Mouse (Mus musculus): ENCODE results near the gene Stk32b. TPM values are rescaled to one million over a fixed set of nuclear protein-coding genes. Genes with fewer than 3 reads are reported as not detected.
A peak's percentile ranks its signal among the peaks of the same experiment; 100 is the strongest.

Gene Stk32b
- total RNA-seq, 1 experiment, result 0.13 TPM

DNA sequence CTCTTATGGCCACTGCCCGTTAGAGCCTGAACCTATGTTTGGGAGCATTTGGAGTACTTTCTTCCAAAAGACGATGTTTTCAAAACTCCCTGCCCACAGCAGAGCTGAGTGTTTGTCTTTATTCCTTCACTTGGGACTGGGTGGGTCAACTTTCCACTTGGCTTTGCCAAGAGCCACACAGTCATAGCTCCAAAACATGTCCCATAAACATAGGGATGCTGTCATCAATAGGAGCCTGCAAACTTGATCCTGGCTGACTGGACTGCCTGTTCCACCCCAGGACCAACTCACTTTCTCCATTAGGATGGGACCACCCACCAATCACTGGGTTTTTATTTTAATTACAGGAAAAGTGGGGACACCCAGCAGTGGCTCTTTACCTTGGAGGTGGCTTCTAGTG, 13.8 kb upstream of the Stk32b start:
- no peaks in the 10 kb centered on the region for H3K36me3 ChIP-seq (ENCODE audit: control insufficient read depth, insufficient read depth, low read length, poor library complexity, severe bottlenecking)
- H3K27ac ChIP-seq (ENCODE audit: insufficient read depth, low read depth, low read length, poor library complexity, severe bottlenecking), result no peak overlapping the region
- in situ Hi-C loops (cut with MboI; ENCODE audit: low sequenced_read_pairs in 2 of 2, unreplicated experiment in 2 of 2), result no loop called here
- TF ChIP-seq HCFC1 (IDR thresholded peaks at IDR 0.05; ENCODE audit: borderline replicate concordance, insufficient read depth, low read length) (no peak), MAFK (IDR thresholded peaks at IDR 0.05; ENCODE audit: insufficient read depth, low read depth, low read length) (no peak), CHD2 (IDR thresholded peaks at IDR 0.05; ENCODE audit: low read depth, low read length) (no peak), ZC3H11A (IDR thresholded peaks at IDR 0.05; ENCODE audit: borderline replicate concordance, low read depth, low read length) (no peak)
- no peak for DNase-seq (ENCODE audit: low read depth, low spot score)
- no peak overlapping the region for H3K4me3 ChIP-seq (ENCODE audit: insufficient read depth in 1 of 2, low read depth in 1 of 2, low read length in 2 of 2, poor library complexity in 1 of 2, severe bottlenecking in 1 of 2)
- H3K9me3 ChIP-seq (ENCODE audit: control insufficient read depth, insufficient read depth, low read depth, low read length), result no peaks in the 10 kb centered on the region
- H3K4me1 ChIP-seq (ENCODE audit: control insufficient read depth in 2 of 2, insufficient read depth in 2 of 2, low read length in 2 of 2, poor library complexity in 1 of 2), result 0 out of 4 replicates have a peak, but pooled peaks cover 0 to 1% of the 10 kb centered on the region in 2 experiments
- H3K9ac ChIP-seq (ENCODE audit: insufficient read depth, low read depth, low read length, poor library complexity, severe bottlenecking), result no peak overlapping the region

DNA sequence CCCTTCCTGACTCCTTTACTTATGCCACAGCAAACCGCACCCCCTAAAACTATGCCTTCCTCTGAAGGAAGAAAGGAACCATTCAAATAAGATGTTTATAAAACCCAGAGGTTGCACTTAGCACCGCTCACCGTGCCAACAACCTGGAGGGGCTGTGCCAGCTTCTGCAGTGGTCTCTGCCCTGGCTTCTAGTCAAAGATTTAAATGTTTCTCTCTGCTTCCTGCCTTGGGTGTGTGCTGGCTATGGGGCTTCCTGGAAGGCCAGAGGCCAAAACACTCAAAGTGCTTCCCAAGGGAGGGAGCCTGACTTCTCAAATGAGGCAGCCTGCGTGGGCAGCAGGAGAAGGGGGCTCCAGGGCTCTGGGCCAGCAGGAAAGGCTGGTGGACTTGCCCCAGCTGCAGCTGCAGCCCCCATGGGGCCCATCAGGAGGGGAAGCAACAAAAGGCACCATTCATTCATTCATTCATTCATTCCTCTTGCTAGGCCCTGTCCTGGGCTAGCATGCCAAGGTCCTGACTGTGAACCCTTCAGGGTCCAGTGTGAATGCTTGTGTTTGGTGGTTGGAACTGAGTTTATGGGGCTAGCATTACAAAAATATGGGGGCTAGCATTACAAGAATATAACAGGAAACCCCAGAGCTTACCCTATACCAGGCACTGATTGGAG, 8.4 kb upstream of the Stk32b start:
- in situ Hi-C loops (cut with MboI; ENCODE audit: low sequenced_read_pairs in 2 of 2, unreplicated experiment in 2 of 2), result no loop called here
- DNase-seq (ENCODE audit: low read depth, low spot score), result no peak
- TF ChIP-seq MAFK (IDR thresholded peaks at IDR 0.05; ENCODE audit: insufficient read depth, low read depth, low read length), result no peak
- no peak for TF ChIP-seq HCFC1 (IDR thresholded peaks at IDR 0.05; ENCODE audit: borderline replicate concordance, insufficient read depth, low read length)
- TF ChIP-seq ZNF384 (IDR thresholded peaks at IDR 0.05; ENCODE audit: low read depth, low read length), result no peak
- TF ChIP-seq CHD2 (IDR thresholded peaks at IDR 0.05; ENCODE audit: low read depth, low read length), result no peak
- no peak for TF ChIP-seq ZC3H11A (IDR thresholded peaks at IDR 0.05; ENCODE audit: borderline replicate concordance, low read depth, low read length)
- no peaks in the 10 kb centered on the region for H3K4me1 ChIP-seq (ENCODE audit: control insufficient read depth in 2 of 2, insufficient read depth in 2 of 2, low read length in 2 of 2, poor library complexity in 1 of 2)
- no peak overlapping the region for H3K27ac ChIP-seq (ENCODE audit: insufficient read depth, low read depth, low read length, poor library complexity, severe bottlenecking)
- H3K36me3 ChIP-seq (ENCODE audit: control insufficient read depth, insufficient read depth, low read length, poor library complexity, severe bottlenecking), result no peaks in the 10 kb centered on the region
- no peak overlapping the region for H3K9ac ChIP-seq (ENCODE audit: insufficient read depth, low read depth, low read length, poor library complexity, severe bottlenecking)
- H3K9me3 ChIP-seq (ENCODE audit: control insufficient read depth, insufficient read depth, low read depth, low read length), result no peaks in the 10 kb centered on the region
- H3K4me3 ChIP-seq (ENCODE audit: insufficient read depth in 1 of 2, low read depth in 1 of 2, low read length in 2 of 2, poor library complexity in 1 of 2, severe bottlenecking in 1 of 2), result no peak overlapping the region

DNA sequence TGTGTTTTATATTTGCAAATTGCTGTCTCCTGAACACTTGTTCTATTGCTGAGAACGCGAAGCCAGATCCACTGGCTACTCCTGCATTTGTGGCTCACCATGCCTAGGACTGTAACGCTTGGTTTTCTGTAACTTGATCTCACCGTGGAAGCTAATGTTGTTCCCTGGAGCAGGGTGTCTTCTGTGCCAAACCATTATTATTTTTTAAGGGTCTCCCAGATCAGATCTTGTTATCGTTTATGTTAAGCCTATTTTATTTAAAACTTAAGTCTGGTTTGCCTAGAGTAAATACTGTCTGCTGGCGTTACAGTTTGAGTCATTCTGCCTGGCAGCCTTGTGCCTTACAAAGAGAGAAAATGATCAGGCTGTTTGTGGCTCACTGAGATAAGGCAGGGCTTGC, 3.7 kb upstream of the Stk32b start:
- in situ Hi-C loops (cut with MboI; ENCODE audit: low sequenced_read_pairs in 2 of 2, unreplicated experiment in 2 of 2), result loop anchor here in 1 of 2 experiments (25.0 kb wide), 1 partner anchor 433 kb away; no protein-coding TSS in a partner anchor
- Histone ChIP-seq H3K4me1 (ENCODE audit: control insufficient read depth in 2 of 2, insufficient read depth in 2 of 2, low read length in 2 of 2, poor library complexity in 1 of 2) (no peaks in the 10 kb centered on the region), H3K9me3 (ENCODE audit: control insufficient read depth, insufficient read depth, low read depth, low read length) (no peaks in the 10 kb centered on the region), H3K4me3 (ENCODE audit: insufficient read depth in 1 of 2, low read depth in 1 of 2, low read length in 2 of 2, poor library complexity in 1 of 2, severe bottlenecking in 1 of 2) (no peak overlapping the region), H3K36me3 (ENCODE audit: control insufficient read depth, insufficient read depth, low read length, poor library complexity, severe bottlenecking) (no peaks in the 10 kb centered on the region), H3K27ac (ENCODE audit: insufficient read depth, low read depth, low read length, poor library complexity, severe bottlenecking) (no peak overlapping the region), H3K9ac (ENCODE audit: insufficient read depth, low read depth, low read length, poor library complexity, severe bottlenecking) (no peak overlapping the region)
- no peak for DNase-seq (ENCODE audit: low read depth, low spot score)
- TF ChIP-seq HCFC1 (IDR thresholded peaks at IDR 0.05; ENCODE audit: borderline replicate concordance, insufficient read depth, low read length), result no peak
- no peak for TF ChIP-seq ZNF384 (IDR thresholded peaks at IDR 0.05; ENCODE audit: low read depth, low read length)
- TF ChIP-seq ZC3H11A (IDR thresholded peaks at IDR 0.05; ENCODE audit: borderline replicate concordance, low read depth, low read length), result no peak
- no peak for TF ChIP-seq CHD2 (IDR thresholded peaks at IDR 0.05; ENCODE audit: low read depth, low read length)
- no peak for TF ChIP-seq MAFK (IDR thresholded peaks at IDR 0.05; ENCODE audit: insufficient read depth, low read depth, low read length)

GRCm38 (mm10) chr5:37717384-37717963, 503 bp upstream of the Stk32b start:
- Histone ChIP-seq H3K4me3 (ENCODE audit: insufficient read depth in 1 of 2, low read depth in 1 of 2, low read length in 2 of 2, poor library complexity in 1 of 2, severe bottlenecking in 1 of 2) (peak overlapping the region; percentile 55; a peak in 2 of 4 replicates), H3K9me3 (ENCODE audit: control insufficient read depth, insufficient read depth, low read depth, low read length) (no peaks in the 10 kb centered on the region), H3K4me1 (ENCODE audit: control insufficient read depth in 2 of 2, insufficient read depth in 2 of 2, low read length in 2 of 2, poor library complexity in 1 of 2) (no peaks in the 10 kb centered on the region), H3K9ac (ENCODE audit: insufficient read depth, low read depth, low read length, poor library complexity, severe bottlenecking) (no peak overlapping the region), H3K36me3 (ENCODE audit: control insufficient read depth, insufficient read depth, low read length, poor library complexity, severe bottlenecking) (no peaks in the 10 kb centered on the region), H3K27ac (ENCODE audit: insufficient read depth, low read depth, low read length, poor library complexity, severe bottlenecking) (no peak overlapping the region)
- DNase-seq (ENCODE audit: low read depth, low spot score), result no peak
- in situ Hi-C loops (cut with MboI; ENCODE audit: low sequenced_read_pairs in 2 of 2, unreplicated experiment in 2 of 2), result loop anchor here in 1 of 2 experiments (25.0 kb wide), 1 partner anchor 430 kb away; no protein-coding TSS in a partner anchor
- no peak for TF ChIP-seq CHD2 (IDR thresholded peaks at IDR 0.05; ENCODE audit: low read depth, low read length)
- TF ChIP-seq MAFK (IDR thresholded peaks at IDR 0.05; ENCODE audit: insufficient read depth, low read depth, low read length), result no peak
- TF ChIP-seq ZNF384 (IDR thresholded peaks at IDR 0.05; ENCODE audit: low read depth, low read length), result peak; percentile 96; the same call in 1 of the 2 replicates
- TF ChIP-seq ZC3H11A (IDR thresholded peaks at IDR 0.05; ENCODE audit: borderline replicate concordance, low read depth, low read length), result no peak
- no peak for TF ChIP-seq HCFC1 (IDR thresholded peaks at IDR 0.05; ENCODE audit: borderline replicate concordance, insufficient read depth, low read length)

Measured in ES-E14 (cell line).